Mouse (Mus musculus) midbrain, embryonic 15.5 days (tissue): ENCODE results near the gene H2-T22. TPM values are rescaled to one million over a fixed set of nuclear protein-coding genes. Genes with fewer than 3 reads are reported as not detected.
"Not testable (repeated sequence)": the region's sequence is repeated elsewhere in the genome, so short reads cannot be mapped to it uniquely, and the experiment has no call there.

Experiments
- ATAC-seq: fragments of 200-750 bp; cut with Nextera tagmentation; replicated peaks from 2 replicates; pipeline ENCODE4 v1.8.0; 2017; ENCODE audit warnings: moderate TSS enrichment
- H3K27ac ChIP-seq: fragments of 300-500 bp; sonication (generic); 2 replicates; pipeline ENCODE4 v1.5.1; 2015; ENCODE audit warnings: mild to moderate bottlenecking, inconsistent platforms
- H3K27me3 ChIP-seq: fragments of 300-500 bp; sonication (generic); replicated peaks from 2 replicates; pipeline ENCODE4 v1.6.1; 2015; ENCODE audit warnings: inconsistent platforms
- H3K36me3 ChIP-seq: fragments of 300-500 bp; sonication (generic); replicated peaks from 2 replicates; pipeline ENCODE4 v1.6.1; 2015; ENCODE audit warnings: inconsistent platforms
- H3K4me1 ChIP-seq: fragments of 300-500 bp; sonication (generic); 2 replicates; pipeline ENCODE4 v1.6.1; 2015; ENCODE audit warnings: inconsistent platforms
- H3K4me2 ChIP-seq: fragments of 300-500 bp; sonication (generic); 2 replicates; pipeline ENCODE4 v1.6.1; 2015; ENCODE audit warnings: inconsistent platforms, mild to moderate bottlenecking, moderate library complexity
- H3K4me3 ChIP-seq: fragments of 300-500 bp; sonication (generic); 2 replicates; pipeline ENCODE4 v1.5.1; 2015; ENCODE audit warnings: mild to moderate bottlenecking, inconsistent platforms
- H3K9ac ChIP-seq: fragments of 300-500 bp; sonication (generic); 2 replicates; pipeline ENCODE4 v1.6.1; 2015; ENCODE audit warnings: mild to moderate bottlenecking, inconsistent platforms
- H3K9me3 ChIP-seq: fragments of 300-500 bp; sonication (generic); 2 replicates; pipeline ENCODE4 v1.6.1; 2016; ENCODE audit warnings: inconsistent platforms
- whole genome bisulfite sequencing: fragments of 180-500 bp; shearing (Covaris S2); methylation state at CpG from one replicate; pipeline ENCODE4 v1.1.7; 2015; ENCODE audit warnings: mixed read lengths; 5-methylcytosine and 5-hydroxymethylcytosine counted together
- polyA plus RNA-seq: library from polyadenylated mRNA; unstranded; fragments of >200 nt; fragmentation: Nextera tagmentation; extraction: Ambion mirVana; gene quantifications from 2 replicates; pipeline ENCODE4 v1.2.1, GENCODE M21; 2015

The H2-T22 gene
- polyA plus RNA-seq: 6.0 and 7.2 TPM in 2 replicates

GRCm38 (mm10) chr17:36042610-36043169 lies at the start of gene H2-T22, which contains the start of gene Gm6034:
Gene H2-T22 (minus strand): TSS chr17:36042747.
Gene Gm6034 (plus strand): TSS chr17:36042961.
- peak; percentile 95 for ATAC-seq
- Histone ChIP-seq H3K4me2 (peak within 1 kb of the TSS; percentile 61), H3K9ac (peak within 1 kb of the TSS; percentile 37; the same call in 1 of the 2 replicates)

GRCm38 (mm10) chr17:36091933-36092332 lies 49.4 kb upstream of the H2-T22 start:
- H3K9ac ChIP-seq, H3K36me3 ChIP-seq, ATAC-seq, H3K4me1 ChIP-seq, H3K27me3 ChIP-seq, H3K4me3 ChIP-seq, H3K9me3 ChIP-seq, H3K4me2 ChIP-seq, H3K27ac ChIP-seq: not testable (repeated sequence)
- WGBS: no CpG with 5 or more reads among the region's 2 CpGs

More at GRCm38 (mm10) chr17:36042610-36043169, at the start of gene H2-T22, which contains the start of gene Gm6034:
- not testable (repeated sequence) for H3K9me3 ChIP-seq, H3K36me3 ChIP-seq, H3K4me1 ChIP-seq, H3K27ac ChIP-seq, H3K27me3 ChIP-seq
- H3K4me3 ChIP-seq: peak within 1 kb of the TSS; percentile 38
- WGBS: under 1% methylated on average over 12 of the region's 12 CpGs

GRCm38 (mm10) chr17:36085976-36086375 lies 43.4 kb upstream of the H2-T22 start:
- not testable (repeated sequence) for H3K4me1 ChIP-seq, H3K27ac ChIP-seq, H3K4me2 ChIP-seq, H3K36me3 ChIP-seq, H3K9me3 ChIP-seq, H3K9ac ChIP-seq, H3K4me3 ChIP-seq, ATAC-seq
- 73% methylated on average over 1 of the region's 1 CpGs for WGBS
- peaks cover 17% of the 10 kb centered on the region for H3K27me3 ChIP-seq

- Histone ChIP-seq H3K9me3 (no peaks in the 10 kb centered on the region), H3K4me3 (peak overlapping the region; percentile 48), H3K4me1 (peaks cover 9% of the 10 kb centered on the region), H3K36me3 (no peaks in the 10 kb centered on the region), H3K4me2 (peak overlapping the region; percentile 90), H3K9ac (peak overlapping the region; percentile 46), H3K27me3 (peaks cover 17% of the 10 kb centered on the region), H3K27ac (no peak overlapping the region)
- under 1% methylated on average over 42 of the region's 42 CpGs for WGBS
- peak; percentile 76 for ATAC-seq
Observed at GRCm38 (mm10) chr17:36083870-36084451, 41.4 kb upstream of the H2-T22 start.

- no peaks in the 10 kb centered on the region for H3K36me3 ChIP-seq
- whole genome bisulfite sequencing: under 1% methylated on average over 46 of the region's 46 CpGs
- H3K9me3 ChIP-seq: no peaks in the 10 kb centered on the region
- peaks cover 9% of the 10 kb centered on the region for H3K4me1 ChIP-seq
- H3K4me2 ChIP-seq: peak overlapping the region; percentile 90
- peak; percentile 86 for ATAC-seq
- no peak overlapping the region for H3K27ac ChIP-seq
- H3K27me3 ChIP-seq: peaks cover 17% of the 10 kb centered on the region
- H3K9ac ChIP-seq: peak overlapping the region; percentile 46
- H3K4me3 ChIP-seq: peak overlapping the region; percentile 48
Observed at GRCm38 (mm10) chr17:36083266-36083869, 40.8 kb upstream of the H2-T22 start.

- not testable (repeated sequence) for H3K9me3 ChIP-seq, H3K36me3 ChIP-seq, H3K4me1 ChIP-seq, H3K27ac ChIP-seq, ATAC-seq
- 35% methylated on average over 6 of the region's 6 CpGs for WGBS
- peak overlapping the region; percentile 90 for H3K4me2 ChIP-seq
- H3K4me3 ChIP-seq: peak overlapping the region; percentile 48
- H3K9ac ChIP-seq: peak overlapping the region; percentile 46; the same call in 1 of the 2 replicates
- peaks cover 17% of the 10 kb centered on the region for H3K27me3 ChIP-seq
Observed at GRCm38 (mm10) chr17:36082519-36083232, 40.1 kb upstream of the H2-T22 start.

GRCm38 (mm10) chr17:36081901-36082300 lies 39.4 kb upstream of the H2-T22 start:
- not testable (repeated sequence) for H3K9me3 ChIP-seq, H3K36me3 ChIP-seq, H3K27ac ChIP-seq, H3K4me1 ChIP-seq, H3K4me3 ChIP-seq, ATAC-seq, H3K4me2 ChIP-seq, H3K9ac ChIP-seq
- H3K27me3 ChIP-seq: peaks cover 17% of the 10 kb centered on the region

- no peaks in the 10 kb centered on the region for H3K9me3 ChIP-seq
- no peaks in the 10 kb centered on the region for H3K36me3 ChIP-seq
- no peak overlapping the region for H3K9ac ChIP-seq
- no peak overlapping the region for H3K4me3 ChIP-seq
- no peak overlapping the region for H3K4me2 ChIP-seq
- no peaks in the 10 kb centered on the region for H3K4me1 ChIP-seq
- H3K27me3 ChIP-seq: no peaks in the 10 kb centered on the region
- H3K27ac ChIP-seq: no peak overlapping the region
- WGBS: 34% methylated on average over 2 of the region's 2 CpGs
- no peak for ATAC-seq
Observed at GRCm38 (mm10) chr17:36060829-36061228, 18.3 kb upstream of the H2-T22 start.

- H3K4me2 ChIP-seq, H3K9ac ChIP-seq, H3K4me3 ChIP-seq, H3K27me3 ChIP-seq, H3K9me3 ChIP-seq, H3K36me3 ChIP-seq, H3K27ac ChIP-seq, H3K4me1 ChIP-seq, ATAC-seq: not testable (repeated sequence)
- WGBS: 71% methylated on average over 1 of the region's 1 CpGs
Observed at GRCm38 (mm10) chr17:36058362-36058761, 15.8 kb upstream of the H2-T22 start, which contains the start of gene Gm11127. Gene Gm11127 (minus strand): TSS chr17:36058371.

- not testable (repeated sequence) for H3K27me3 ChIP-seq, H3K4me1 ChIP-seq, H3K4me2 ChIP-seq, ATAC-seq, H3K4me3 ChIP-seq, H3K9ac ChIP-seq, H3K9me3 ChIP-seq, H3K36me3 ChIP-seq, H3K27ac ChIP-seq
- 91% methylated on average over 25 of the region's 25 CpGs for WGBS
Observed at GRCm38 (mm10) chr17:36057927-36058326, 15.4 kb upstream of the H2-T22 start.

GRCm38 (mm10) chr17:36043286-36043685 lies 739 bp upstream of the H2-T22 start:
- Histone ChIP-seq H3K9ac (no peak overlapping the region), H3K4me3 (no peak overlapping the region), H3K36me3 (no peaks in the 10 kb centered on the region), H3K27me3 (peaks cover 4% of the 10 kb centered on the region; the same call in 1 of the 2 replicates), H3K9me3 (no peaks in the 10 kb centered on the region), H3K27ac (no peak overlapping the region), H3K4me1 (peaks cover 5% of the 10 kb centered on the region), H3K4me2 (peak overlapping the region; percentile 61)
- ATAC-seq: no peak
- 91% methylated on average over 3 of the region's 3 CpGs for WGBS

GRCm38 (mm10) chr17:36042055-36042454 lies 492 bp downstream of the H2-T22 start:
- WGBS: 2% methylated on average over 16 of the region's 19 CpGs
- H3K4me2 ChIP-seq: peak overlapping the region; percentile 61
- not testable (repeated sequence) for H3K9me3 ChIP-seq, H3K27me3 ChIP-seq, H3K36me3 ChIP-seq, H3K27ac ChIP-seq, H3K4me1 ChIP-seq
- H3K9ac ChIP-seq: peak overlapping the region; percentile 37; the same call in 1 of the 2 replicates
- peak; percentile 72 for ATAC-seq
- H3K4me3 ChIP-seq: peak overlapping the region; percentile 38
